Mouse (Mus musculus) brain, embryonic 14.5 days (tissue): ENCODE measurements around the gene Gata2.

ENCODE experiments used
- CTCF ChIP-seq: fragments of 200-500 bp; IDR thresholded peaks from 2 replicates; pipeline ENCODE4 v1.5.1; 2012; ENCODE audit warnings: inconsistent platforms, mild to moderate bottlenecking, moderate library complexity, borderline replicate concordance; ENCODE audit not compliant: insufficient read depth, insufficient read length; ENCODE audit errors: extremely low read depth
- POLR2A ChIP-seq: fragments of 200-500 bp; IDR thresholded peaks from 2 replicates; pipeline ENCODE4 v1.6.1; 2012; ENCODE audit warnings: mild to moderate bottlenecking, inconsistent platforms, borderline replicate concordance; ENCODE audit not compliant: poor library complexity, insufficient read depth, insufficient read length, severe bottlenecking; ENCODE audit errors: extremely low read depth

- no peak for TF ChIP-seq POLR2A
- TF ChIP-seq CTCF: no peak
These were observed 41.8 kb downstream of the Gata2 start for GRCm38 (mm10) chr6:88235461-88235860.
